Mouse (Mus musculus): ENCODE measurements around the gene Myo19.
A peak's percentile ranks its signal among the peaks of the same experiment; 100 is the strongest.
"Not testable (repeated sequence)": the region's sequence is repeated elsewhere in the genome, so short reads cannot be mapped to it uniquely, and the experiment has no call there.

The Myo19 gene

DNA sequence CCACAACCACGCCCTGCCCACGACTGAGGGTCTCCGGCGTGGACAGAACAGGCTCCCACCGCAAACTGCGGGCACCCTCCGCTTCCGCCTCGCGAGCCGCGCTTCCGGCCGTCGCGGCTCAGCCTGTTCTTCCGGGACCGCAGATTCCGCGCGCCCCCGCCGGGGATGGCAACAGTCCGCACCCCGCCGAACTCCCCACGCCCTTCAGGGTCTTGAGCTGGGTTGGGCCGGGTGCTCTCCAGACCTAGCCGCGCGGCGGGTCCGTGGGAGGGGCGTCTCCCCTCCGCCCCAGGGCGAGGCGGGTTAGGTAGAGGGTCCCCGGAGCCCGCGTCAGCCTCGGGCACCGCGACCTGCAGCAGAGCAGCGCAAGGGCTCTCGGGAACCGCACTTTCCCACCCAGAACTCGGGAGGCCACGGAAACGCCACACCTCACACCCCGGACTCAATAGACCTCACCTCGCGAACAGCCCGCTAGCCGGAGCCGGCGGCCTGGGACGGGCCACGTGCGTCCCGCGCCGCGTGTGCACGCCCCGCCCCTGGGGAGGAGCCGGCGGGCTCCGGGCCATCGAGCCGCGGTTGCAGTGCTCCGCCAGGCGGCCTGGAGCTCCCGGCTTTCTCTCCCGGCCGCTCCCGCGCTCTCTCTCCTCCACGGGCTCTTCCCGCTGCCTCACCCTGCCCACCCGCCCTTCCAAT, at the start of gene Myo19, which contains the start of gene Pigw:
Myo19 (plus strand) TSS at position 377 of the 693 bp plus-strand sequence.
Pigw (minus strand) TSS at position 514 of the 693 bp plus-strand sequence.
- no peak for DNase-seq (ENCODE audit: extremely low spot score, low read depth, low spot score)

DNA sequence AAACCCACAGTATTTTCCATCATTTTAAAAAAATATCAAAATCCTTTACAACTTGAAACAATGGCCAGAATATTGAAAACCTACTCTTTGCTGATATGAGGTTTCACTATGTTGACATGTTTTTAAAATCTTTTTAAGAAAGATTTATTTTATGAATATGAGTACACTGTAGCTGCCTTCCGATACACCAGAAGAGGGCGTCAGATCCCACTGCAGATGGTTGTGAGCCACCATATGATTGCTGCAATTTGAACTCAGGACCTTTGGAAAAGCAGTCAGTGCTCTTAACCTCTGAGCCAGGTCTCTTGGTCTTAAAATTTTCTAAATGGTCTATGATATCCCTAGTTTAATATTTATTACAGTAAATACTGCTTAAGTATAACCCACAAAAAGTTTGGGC, 40.6 kb upstream of the Myo19 start:
- no peak for DNase-seq (ENCODE audit: extremely low spot score, low read depth, low spot score)

DNA sequence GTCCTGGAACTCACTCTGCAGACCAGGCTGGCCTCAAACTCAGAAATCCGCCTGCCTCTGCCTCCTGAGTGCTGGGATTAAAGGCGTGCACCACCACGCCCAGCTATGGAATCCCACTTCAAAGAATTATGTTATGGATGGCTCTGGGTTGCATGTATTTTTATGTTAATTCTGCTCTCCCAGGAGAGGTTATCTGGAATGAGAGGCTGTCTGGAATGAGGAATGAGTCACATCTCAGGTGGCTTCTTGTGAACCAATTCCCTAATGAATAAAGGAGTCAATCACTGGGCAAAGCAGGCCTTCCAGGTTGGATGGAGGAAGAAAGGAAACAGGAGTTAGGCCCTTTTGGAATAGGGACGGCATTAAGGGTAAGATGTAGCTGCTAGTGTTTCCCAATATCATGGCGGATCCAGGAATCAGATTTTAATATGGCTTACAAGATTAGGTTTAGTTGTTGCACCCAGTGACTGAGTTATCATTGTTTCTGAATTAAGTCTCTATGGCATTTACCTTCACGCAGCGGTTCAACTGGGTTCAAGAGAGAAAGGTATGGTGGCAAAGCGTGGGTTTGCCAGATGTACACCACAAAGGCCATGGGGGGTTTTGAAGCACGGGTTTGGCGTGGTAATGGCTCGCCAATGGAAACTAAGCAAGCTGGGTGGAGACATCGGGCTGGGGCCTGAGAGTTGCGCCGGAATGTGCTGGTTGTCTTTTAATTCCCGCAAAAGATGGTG, 33.0 kb upstream of the Myo19 start:
- no peak for DNase-seq (ENCODE audit: extremely low spot score, low read depth, low spot score)

DNA sequence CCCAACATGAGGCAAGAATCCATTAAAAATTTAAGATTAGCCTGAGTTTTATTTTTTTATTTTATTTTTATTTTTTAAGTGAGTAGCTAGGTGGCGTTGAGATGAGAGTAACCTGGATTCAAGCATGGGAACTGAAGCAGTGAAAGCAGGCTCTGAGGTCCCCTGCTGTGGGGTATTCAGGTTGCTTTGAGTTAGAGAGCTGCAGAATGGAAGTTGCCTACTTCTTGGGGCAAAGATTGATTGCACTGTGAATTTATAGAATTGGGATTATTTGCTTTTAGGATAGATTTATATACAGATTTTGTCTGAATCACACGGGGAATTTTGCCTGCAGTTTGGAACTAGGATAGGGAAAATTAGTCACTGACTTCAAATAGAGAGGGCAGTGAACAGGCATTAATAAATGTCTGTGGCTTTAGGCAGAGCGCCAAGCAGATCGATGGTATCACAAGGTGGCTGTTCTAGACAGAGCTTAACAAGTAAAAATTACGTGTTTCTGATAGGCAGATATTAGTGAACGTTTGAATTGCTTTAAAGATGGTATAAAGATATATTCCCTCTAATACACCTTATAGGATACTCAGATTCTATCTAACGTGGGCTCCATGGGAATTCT, 32.4 kb upstream of the Myo19 start:
- no peak for DNase-seq (ENCODE audit: extremely low spot score, low read depth, low spot score)

DNA sequence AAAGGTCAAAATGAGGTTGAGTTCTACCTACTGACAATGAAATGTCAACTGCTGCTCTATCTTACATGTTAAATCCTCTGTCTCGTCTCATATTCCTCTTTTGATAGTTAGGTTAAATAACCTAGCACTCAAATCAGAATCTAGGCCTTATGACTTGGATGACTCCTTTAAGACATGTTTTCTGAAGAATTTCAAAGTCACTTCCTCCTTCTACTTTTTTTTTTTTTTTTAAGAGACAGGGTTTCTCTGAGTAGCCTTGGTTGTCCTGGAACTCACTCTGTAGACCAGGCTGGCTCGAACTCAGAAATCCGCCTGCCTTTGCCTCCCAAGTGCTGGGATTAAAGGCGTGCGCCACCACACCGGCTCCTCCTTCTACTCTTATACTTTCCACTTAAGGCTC, 24.7 kb upstream of the Myo19 start:
- DNase-seq (ENCODE audit: extremely low spot score, low read depth, low spot score): no peak

DNA sequence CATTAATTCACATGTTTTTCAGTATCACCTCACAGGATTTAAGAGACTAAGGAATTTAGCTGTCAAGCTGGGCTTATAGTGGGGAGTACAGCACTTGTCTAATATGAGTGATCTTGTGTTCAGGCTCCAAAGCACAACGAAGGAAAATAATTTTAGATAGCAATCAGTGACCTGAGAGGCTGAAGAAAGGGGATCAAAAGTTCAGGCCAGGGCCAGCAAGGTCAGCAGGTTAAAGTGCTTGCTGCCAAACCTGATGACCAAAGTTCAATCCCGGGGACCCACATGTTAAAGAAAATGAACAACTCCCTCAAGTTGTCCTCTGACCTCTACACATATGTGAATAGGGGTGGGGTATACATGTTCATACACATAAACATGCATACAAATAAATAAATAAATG, 14.7 kb upstream of the Myo19 start:
- DNase-seq (ENCODE audit: extremely low spot score, low read depth, low spot score): no peak

DNA sequence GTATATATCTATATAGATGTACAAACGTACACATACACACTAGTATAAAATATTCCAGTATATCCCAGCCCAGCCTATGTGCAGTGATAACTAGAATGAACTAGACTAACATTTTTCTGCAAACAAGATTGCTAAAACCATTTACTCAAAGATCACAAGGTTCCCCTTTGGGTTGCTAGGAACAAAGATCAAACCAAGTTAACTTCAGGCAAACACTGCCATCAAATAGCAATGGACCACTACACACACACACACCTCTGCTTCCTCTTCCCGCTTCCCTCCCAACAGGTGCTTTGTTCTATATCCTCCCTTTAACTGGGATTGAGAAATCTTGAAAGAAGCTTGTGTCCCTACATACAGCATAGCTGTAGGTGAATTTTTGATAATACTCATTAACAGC, 12.4 kb upstream of the Myo19 start:
- no peak for DNase-seq (ENCODE audit: extremely low spot score, low read depth, low spot score)

DNA sequence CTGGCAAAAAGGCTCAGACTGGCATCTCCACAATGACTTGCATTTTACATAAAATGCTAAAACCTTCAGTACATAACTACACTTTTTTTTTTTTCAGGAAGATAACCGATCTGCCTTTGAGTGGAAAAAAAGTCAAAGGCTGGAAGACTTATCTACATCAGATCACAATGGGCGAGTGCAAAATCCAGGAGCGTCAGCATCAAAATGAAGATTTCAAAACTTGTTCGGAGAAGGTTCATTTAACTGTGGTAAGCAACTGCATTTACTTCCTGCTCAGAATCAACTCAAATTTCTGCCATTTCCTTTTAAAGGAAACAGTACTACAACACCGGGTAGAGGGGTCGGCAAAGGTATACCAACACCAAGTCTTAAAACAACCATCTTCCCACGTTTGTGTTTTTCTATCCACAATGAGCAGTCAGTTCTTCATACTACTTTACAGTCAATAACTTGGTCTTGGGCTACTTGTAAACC, 11.1 kb upstream of the Myo19 start:
- DNase-seq (ENCODE audit: extremely low spot score, low read depth, low spot score): no peak

DNA sequence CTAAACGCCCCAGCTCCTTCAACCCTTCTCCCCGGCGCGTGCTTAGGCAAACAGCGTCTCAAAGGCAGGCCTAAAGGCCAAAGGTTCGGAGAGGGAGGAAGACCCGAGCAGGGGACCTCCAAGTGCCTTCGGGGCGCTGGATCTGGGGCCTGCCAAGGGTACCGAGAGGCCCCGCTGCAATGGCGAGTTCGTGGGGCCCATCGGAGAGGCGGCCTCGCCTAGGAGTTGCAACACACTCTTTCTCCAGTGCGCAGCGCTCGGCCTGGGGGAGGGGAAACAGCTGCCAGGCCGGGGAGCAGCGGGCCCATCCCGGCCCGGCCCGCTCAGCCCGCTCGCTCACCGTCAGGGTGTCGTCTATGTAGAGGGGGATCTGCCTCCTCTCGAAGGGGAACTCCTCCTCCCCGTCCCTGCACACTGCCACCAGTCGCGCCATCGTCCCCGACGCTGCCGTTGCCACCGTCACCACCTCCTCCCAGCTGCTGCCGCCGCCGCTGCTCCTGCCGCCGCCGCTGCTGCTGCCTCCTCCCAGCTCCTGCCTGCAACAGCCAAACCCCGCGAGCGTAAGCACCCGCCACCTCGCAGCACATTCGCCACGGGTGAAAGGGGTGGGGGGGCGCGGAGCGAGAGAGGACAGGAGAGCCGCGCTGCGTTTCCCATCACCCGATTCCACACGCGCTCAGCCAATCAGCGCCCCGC, 10.3 kb upstream of the Myo19 start:
- DNase-seq (ENCODE audit: extremely low spot score, low read depth, low spot score): peak; percentile 69

DNA sequence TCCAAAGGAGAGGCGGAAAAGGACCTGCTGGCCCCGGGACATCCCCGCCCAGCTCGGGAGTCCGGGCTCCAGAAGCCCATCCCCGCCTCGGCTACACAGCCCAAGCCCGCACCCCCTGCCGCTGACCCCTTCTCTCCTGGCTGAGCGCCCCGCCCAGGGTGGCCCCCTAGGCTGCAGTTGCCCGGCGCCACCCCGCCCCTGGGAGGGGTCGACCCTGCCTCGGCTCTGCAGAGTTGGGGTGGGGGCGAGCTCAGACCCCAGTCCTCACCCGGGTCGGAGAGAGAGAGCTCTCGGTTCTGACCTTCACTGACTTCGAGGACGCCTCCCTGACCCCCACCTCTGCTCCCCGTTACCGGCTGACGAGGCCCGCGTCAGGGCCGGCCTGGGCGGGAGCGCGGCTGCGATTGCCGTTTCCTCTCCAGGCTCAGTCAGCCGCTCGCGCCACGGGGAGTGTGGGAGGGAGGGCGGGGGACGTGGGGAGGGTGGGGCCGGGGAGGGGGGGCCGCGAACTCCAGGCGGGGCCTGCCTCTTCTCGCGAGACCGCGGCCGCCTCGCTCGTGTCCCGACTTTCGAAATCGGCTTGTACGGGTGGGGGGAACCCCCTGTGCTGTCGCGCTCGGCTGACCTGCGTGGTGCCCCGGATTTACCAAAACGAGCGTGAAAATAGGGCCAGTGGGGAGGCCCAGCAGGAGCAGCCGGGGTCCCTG, 9.5 kb upstream of the Myo19 start, which contains the start of gene Ggnbp2:
Ggnbp2 (minus strand) TSS at position 481 of the 707 bp plus-strand sequence.
- DNase-seq (ENCODE audit: extremely low spot score, low read depth, low spot score): no peak

DNA sequence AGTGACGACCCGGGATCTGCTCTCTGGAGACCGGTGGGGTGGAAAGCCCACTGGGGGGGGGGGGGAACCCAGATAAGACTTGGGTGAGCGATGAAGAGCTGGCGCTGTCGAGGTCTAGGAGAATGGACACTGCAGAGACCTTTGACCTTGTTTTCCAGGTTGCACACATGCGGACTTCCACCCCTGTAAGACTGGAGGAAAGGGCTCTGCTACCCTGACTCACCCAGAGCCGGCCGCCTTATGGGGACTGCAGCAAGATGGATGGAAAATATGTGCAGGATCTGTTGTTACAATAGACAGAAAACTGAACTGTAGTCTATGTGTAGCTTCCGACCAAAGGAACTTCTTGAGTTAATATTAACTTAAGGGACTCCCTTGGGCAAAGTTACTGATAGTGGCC, 8.9 kb upstream of the Myo19 start:
- no peak for DNase-seq (ENCODE audit: extremely low spot score, low read depth, low spot score)

DNA sequence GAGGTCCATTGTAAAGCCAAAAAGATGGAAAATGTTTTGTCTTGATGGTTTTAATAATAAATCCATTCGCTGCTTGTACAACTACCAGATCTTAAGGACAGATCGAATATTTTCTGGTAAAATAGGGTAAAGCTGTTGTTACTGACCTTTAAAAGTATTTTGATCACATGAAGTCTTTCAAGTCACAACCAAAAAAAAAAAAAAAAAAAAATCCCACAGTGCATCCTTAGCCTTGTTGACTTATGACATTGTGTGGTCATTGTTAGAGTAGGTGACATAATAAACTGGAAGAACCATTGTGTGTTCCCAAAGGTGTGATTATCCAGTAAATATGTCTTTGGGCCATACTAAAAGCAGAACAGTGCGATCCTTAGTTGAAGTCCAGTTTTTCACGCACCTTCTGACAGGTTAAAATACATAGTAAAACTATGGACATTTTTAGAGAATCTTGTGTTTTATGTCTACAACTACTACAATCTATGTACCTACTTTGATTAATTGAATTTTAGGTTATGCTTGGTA, 8.3 kb upstream of the Myo19 start:
- no peak for DNase-seq (ENCODE audit: extremely low spot score, low read depth, low spot score)

DNA sequence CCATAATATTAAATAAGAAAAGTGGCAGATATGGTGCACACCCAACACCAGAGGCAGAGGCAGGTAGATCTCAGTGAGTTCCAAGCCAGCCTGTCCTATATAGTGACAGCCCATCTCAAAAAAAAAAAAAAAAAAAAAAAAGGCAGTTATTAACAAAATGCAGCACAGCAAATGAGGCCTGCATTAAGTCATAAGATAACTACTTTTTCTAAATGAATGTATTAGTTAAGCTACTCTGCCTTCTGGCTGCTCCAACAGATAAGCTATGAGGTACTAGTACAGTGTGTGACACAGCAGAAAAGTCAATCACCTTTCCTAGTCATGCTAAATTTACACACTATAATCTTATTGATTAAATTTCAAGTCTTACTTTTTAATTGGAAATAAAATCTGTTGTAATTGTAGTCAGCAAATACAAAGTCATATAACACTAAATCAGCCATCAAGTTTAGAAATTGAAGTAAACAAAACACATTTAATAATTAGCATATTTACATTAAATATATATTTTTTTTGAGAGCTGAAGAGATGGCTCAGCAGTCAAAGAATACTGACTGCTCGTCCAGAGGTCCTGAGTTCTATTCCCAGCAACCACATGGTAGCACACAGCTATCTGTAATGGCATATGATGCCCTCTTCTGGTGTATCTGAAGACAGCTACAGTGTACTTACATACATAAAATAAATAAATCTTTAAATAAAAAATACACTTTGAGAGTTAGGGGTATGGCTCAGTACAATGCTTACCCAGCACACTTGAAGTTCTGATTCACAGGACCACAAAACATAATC, 6.7 kb upstream of the Myo19 start:
- DNase-seq (ENCODE audit: extremely low spot score, low read depth, low spot score): no peak

DNA sequence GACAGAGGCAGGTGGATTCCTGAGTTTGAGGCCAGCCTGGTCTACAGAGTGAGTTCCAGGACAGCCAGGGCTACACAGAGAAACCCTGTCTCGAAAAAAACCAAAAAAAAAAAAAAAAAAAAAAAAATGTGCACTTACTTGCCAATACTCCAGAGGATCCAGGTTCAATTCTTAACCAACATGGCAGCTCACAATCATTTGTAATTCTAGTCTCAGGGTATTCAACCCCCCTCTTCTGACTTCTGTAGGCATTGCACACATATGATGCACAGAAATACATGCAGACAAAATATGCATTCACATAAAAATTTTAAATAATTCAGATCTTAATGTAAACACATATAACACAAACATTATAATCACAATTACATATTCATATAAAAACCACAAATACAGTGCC, 3.9 kb upstream of the Myo19 start:
- not testable (repeated sequence) for DNase-seq (ENCODE audit: extremely low spot score, low read depth, low spot score)

DNA sequence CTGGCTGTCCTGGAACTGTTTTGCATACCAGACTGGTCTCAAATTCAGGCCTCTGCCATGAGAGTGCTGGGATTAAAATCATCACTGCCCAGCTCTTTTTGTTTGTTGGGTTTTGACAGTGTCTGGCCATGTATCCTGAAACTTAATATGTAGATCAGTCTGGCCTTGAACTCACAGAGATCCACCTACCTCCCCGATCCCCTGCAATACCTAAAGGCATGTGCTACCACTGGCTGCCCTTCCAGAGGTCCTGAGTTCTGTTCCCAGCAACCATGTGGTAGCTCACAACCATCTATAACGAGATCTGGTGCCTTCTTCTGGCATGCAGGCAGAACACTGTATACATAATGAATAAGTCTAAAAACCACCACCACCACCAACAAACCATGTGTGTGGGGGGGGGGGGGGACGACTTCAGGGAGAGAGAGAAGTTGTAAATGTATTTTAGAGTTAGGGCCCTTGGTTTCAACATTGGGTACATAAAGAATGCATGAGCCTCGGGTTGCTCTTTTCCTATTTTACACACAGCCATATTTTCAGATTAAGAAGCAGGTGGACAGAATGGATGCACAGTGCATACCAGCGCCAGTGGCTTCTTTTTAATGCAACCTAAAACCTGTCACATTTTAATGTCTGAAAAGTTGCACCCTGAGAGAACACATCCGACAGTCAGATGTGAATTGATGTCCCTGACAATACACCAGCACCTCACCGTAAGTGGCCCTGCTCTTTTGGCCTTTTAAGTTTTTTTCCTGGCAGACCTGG, 759 bp upstream of the Myo19 start:
- DNase-seq (ENCODE audit: extremely low spot score, low read depth, low spot score): no peak

DNA sequence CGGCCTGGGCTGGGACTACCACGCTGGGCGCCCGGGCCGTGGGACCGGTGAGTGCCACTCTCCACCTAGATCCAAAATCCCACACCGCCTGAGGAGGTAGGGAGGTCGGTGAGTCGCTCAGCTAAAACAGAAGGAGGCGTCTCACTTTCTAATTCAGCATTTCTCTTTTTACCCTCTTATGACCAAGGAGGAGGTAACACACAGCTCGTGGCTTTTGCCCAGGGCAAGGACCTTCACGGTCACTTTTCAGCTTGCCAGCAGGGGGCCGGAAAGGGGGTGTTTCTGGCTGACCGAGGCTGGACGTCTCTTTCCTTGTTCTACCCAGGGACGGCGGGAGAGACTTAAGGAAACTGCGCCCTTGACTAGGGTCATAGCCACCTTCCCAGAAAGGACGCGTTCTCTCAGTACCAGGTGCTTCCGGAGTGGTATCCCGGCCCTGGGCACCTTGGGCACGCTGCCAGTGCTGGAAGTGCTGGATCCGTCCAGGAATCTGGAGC, 565 bp downstream of the Myo19 start:
- DNase-seq (ENCODE audit: extremely low spot score, low read depth, low spot score): no peak

DNA sequence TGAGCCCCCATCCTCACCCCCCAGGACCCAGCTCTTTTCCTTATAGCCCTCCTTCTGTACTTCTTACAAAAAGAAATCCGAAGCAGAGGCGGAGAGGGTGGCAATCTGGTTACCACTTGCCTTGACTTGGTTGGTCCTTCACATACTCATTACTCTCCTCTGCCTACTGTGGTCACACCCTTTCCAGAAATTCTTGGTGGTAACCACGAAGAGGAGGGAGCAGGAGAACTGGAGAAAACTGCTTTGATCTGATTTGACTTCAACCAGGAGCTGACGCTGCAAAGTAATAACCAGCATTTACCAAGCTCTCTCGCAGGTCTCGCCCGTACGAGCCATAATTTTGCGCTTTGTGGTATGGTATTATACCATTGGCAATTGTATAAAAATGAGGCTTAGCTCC, 1.0 kb downstream of the Myo19 start:
- DNase-seq (ENCODE audit: extremely low spot score, low read depth, low spot score): no peak

DNA sequence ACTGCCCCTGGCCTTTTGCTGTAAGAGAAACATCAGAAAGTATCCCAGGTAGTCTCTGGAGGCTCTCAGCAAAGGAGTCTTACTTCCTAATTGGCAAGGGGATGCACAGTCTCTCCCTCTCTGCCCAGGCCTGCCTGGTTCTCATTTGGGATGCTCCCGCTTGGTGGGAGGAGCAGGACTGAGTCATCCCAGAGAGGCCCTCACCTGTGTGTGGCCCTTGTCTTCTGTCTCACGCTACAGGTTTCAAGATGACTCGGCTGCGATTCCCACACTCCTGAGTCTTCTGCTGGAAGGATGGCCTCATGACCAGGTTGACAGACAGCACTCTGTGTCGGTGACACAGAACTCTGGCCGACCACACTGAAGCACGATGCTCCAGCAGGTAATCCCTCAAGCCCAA, 2.4 kb downstream of the Myo19 start:
- no peak for DNase-seq (ENCODE audit: extremely low spot score, low read depth, low spot score)

DNA sequence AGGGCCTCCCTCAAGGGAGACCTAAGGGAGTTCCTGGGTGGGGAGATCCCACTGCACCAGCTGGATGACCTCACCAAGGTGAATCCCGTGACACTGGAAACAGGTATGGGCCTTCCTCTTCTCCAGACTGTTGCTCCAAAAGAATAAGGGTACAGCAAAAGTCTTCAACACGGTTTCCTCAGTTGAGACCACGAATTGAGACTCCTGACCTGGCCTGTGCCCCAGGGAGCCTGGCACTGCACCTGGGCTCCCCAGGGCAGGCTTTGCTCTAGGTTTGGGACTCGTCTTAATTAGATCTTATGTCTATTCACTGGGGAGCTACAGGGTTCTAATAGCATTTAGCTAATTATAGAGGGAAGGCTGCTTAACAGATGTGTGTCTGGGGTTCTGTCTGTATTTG, 5.3 kb downstream of the Myo19 start:
- DNase-seq (ENCODE audit: extremely low spot score, low read depth, low spot score): no peak
